Mouse (Mus musculus) spleen, adult 18-20 months (tissue): ENCODE measurements at regions not wholly inside any gene's neighbourhood (a gene's known extent, or its start where the extent isn't known, plus 50 kb on each side); places are given as distances from the start of the nearest gene placed in this dataset.

Experiments used
- DNase-seq, 2 experiments: peaks; one replicate each; pipeline ENCODE4 v3.0.0; 2022; ENCODE audit warnings: mixed read lengths in 2 of 2

DNA sequence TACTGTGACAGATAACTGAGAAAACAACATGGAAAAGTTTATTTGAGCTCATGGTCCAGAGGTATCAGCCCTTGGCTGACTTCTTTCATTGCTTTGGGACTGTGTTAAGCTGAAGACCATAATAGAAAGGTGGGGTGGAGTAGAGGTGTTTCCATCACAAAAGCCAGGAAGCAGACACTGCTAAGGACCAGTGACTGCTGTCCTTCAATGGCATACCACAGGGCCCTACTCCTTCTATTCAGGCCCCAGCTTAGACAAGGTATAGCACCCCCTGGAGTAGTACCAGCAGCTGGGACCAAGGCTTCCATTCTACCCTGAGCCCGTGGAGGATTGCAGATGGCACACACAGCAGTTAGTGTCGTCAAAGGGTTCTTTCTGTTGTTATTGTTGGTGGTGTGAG lies 151.4 kb upstream of the Grik3 start:
- no peak for DNase-seq

DNA sequence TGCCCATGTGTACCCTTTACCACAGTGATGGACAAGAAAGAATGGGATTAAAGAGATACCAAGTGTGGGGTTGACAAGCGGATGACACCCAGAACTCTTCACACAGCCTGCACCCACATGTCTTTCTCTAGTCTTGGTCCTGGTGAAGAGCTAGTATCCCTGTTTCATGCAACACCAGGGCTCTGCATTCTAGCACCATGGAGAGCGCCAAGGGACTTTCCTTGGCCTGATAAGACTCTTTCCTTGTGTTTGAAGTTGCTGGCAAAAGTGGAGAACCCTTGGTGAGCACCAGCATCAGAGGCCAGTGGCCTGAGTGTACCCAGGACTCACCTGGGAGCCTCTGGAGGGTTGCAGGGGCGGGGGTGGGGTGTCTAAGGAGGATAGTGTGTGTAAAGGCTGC lies 161.7 kb upstream of the Grik3 start:
- DNase-seq: no peak

DNA sequence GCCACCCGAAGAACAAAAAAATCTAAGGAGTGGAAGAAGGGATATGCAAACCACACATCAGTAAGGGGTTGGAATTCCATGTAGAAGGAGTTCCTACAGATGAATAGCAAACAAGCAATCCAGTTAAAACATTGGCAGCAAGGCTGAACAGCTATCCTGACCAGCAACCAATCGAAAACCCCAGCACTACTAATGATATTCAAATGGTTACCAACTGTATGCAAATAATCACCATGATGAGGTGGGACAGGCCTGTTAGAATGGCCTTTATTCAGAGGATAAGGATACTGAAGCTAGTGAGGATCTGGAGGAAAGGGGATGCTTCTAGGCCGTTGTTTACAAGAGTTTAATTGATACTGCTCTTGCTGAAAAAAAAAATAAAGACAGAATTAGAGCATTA lies 166.0 kb upstream of the Grik3 start:
- no peak for DNase-seq

DNA sequence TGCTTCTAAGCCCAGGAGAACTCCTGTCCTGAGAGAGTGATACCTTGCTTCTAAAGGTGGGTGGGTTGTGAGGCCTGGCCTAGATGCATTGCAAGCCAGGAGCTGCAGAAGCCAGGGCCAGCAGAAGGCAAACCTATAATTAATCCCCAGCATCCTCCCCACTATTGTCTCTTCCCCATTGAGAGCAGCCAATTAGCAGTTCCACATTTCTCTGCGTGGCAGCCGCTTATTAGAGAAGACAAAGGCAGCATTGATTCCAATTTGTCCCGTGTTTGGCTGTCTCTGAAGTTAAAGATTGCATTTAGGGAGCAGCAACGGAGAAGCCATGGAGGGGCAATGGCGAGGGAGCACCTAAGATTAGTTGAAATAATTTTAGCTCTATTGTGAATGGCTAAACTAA lies 171.2 kb upstream of the Grik3 start:
- no peak for DNase-seq

DNA sequence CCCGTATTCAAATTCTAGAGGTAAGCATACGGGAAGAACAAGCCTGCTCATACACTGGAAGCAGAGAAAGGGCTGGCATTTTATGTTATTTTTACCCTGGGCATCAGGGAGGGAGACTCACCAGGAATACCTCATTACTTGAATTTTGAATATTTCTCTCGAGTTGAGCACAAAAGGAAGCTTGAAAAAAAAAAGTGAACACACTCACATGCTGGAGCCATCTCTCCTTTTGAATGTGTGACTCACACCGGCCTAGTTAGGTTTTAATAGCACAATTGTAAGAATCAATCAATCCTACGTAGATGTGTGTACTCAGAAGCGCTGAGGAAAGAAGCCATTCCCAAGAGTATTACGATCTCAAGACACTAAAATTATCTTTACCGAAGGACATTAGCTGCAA lies 172.2 kb upstream of the Grik3 start:
- no peak for DNase-seq

DNA sequence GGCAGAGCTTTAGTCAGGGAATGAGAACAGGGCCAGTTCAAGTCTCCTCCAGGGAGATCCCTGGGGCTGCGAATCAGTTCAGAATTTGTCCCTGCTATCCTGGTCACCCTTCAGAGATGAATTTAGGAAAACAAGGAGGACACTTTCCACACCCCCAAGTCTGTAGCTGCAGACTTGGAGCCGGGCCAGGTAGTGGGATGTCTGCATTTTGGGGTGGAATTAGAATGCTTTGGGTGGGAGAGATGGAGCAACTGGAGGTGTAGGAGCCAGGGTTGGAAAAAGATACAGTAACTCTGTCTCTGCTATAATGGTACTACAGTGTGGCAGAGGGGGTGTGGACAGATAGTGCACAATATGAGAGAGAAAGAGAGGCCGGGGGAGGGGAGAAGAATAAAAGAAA lies 173.6 kb upstream of the Grik3 start:
- no peak for DNase-seq

DNA sequence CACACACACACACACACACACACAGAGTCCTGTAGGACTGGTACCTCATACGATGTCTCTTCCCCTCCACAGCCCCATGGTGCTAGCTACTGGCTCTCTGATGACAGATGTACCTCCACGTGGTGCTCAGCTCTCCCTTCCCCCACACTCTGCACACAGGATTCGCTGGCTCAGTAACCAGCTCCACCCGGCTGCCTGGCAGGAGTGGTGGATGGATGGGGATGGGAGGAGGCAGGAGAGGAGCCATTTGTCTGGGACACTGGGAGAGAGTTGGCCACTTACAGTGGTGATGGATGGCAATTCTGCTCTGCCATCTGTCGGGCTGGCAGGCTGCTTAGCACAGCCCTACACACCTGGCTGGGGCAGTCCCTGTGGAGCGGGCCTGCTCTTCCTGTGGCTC lies 174.7 kb upstream of the Grik3 start:
- no peak for DNase-seq

DNA sequence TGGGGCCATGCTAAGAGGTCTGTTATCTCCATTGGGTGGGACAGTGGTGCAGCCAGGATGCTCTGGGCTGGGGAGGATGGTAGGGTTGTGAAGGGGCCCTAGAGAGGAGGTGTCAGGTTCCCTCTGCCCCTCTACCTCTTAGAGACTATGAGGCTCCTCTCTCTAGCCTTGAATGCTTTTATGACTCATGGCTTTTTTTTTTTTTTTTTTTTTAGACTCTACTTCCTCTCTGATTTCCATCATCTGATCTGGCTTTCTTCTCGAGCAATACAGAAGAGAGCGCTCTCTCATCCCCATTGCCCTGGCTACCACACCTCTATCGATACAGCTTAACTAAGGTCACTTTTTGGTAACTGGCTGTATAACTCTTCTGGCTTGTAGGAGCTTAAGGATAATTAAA lies 176.6 kb upstream of the Grik3 start:
- no peak for DNase-seq

DNA sequence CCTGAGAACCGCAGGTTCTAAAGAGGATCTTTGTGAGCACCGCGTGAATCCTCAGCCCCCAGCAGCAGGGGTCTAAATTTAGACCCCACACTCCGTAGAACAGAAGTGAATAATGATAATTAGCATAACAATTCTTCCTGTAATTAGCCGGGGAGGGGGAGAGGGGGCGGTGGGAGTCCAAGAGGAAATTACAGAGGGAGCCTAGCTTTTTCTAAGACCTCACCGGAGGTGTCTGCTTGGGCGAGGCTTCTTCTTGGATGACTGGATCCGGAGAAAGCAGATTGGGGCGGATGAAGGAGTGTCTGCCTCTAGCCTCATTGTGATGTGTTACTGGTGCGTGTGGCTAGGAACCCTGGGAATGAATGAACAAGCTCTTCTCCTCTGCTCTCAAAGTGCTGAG lies 177.2 kb upstream of the Grik3 start:
- no peak for DNase-seq

DNA sequence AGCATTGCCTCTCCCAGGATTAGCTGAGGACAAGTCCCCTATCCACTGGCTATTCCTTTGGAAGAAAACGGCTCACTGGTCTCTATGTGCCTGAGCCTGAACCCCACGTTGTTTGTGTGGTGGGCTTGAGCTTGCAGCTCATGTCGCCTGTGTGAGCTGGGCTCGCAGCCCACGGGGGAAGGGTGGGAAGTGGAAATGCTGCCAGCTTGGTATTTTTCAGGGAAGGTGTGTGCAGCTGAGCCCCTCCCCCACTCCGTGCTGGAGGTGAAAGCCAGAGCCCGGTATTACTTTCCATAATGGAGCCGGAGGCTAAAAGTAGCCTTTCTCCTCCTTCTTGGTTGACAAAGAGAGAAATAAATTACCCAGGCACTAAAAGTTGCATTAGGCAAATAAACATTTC lies 180.5 kb upstream of the Zc3h12a start:
- DNase-seq: no peak

DNA sequence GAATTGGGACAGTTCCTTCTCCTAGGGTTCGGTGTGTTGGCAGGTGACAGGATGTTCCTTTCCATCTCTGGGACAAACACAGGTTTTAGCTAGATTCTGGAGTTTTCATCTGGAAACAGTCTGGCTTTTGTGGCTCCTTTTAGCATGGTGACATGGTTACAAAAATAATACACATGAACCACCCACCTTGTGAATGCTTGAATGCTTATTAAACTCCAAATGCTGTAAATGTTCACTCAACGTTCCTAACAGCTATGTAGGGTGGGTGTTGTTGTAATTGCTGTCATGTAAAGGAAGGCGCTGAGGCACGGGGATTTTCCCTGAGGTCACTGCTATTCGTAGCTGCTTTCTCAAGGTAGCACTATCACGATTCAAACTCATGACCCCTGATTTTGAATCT lies 178.1 kb upstream of the Zc3h12a start:
- DNase-seq: no peak

DNA sequence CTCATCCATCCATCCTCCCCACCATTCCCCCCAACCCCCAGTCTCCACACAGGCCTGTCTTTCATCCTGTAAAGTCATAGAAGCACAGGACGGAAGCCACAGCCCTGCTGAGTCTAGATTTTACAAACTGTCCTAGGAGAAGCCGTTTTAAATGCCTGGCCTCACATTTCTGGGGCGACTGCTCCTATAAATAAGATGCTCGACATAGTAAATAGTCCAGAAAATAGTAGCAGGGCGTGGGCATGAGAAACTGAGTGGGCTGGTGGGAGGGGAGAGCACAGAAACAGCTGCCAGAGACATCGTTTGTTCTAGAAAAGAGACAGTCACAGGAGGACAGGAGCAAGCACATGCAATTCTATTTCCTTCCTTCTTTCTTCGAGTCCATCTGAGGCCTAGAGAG lies 175.0 kb upstream of the Zc3h12a start:
- DNase-seq: no peak

DNA sequence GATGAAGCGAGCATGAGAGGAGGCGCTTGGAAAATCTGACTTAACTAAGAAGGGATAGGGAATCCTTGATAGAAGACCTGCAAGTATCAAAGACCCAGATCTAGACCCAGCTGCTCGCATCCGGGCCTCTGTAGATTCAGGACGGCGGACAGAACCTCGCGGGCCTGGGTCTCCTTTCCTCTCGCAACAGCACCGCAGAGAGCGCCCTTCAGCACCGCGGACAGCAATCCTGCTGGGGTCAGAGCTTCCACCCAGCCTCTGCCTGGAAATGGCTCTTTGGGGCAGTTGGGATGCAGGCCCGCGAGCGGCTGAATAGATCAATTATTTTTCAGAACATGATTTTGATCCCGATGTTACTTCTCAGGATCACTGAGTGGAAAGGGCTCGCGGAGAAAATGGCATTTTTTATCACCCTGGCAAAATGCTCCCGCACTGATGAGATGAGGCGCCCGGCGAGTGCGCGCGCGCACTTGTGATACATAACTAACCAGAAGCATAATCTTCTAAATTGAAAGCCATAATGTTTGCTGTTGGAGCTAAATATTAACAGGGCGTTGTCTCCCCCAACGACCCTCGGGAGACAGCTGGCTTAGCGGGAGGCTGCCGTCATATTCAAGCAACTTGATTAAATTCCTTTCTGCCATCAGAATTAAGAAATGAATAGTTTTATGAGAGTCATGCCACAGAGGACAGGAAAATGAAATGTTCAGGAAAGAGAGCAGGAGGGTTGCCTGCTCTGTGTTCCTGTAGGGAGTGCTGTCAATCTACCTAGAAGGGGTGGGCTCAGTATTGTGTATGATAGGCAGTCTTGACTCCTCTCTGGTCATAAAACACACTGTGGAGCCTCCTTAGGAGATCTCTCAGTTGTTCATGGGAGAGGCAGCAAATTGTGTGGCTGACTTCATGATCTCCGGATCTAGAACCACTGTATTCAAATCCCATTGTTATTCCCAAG lies 173.1 kb upstream of the Zc3h12a start:
- DNase-seq: peak in 1 of 2 experiments; percentile 7

DNA sequence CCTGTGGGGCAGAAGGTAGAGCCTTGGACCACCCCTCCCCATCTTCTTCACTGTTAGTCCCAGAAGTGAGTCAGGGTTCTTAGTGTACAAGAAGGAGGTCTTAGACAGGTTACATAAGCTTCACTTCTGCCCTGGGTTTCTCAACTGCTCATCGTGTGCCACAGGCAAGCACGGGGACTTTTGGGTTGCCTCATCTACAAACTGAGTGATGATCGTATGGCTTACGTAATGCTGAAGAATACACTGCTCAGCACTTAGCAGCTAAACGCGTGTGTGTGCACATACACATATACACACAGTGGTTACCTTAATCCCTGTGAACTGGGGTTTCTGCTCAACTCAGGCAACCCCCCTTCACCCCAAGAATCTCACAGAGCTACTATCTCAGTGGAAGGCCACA lies 163.1 kb upstream of the Zc3h12a start:
- no peak for DNase-seq

DNA sequence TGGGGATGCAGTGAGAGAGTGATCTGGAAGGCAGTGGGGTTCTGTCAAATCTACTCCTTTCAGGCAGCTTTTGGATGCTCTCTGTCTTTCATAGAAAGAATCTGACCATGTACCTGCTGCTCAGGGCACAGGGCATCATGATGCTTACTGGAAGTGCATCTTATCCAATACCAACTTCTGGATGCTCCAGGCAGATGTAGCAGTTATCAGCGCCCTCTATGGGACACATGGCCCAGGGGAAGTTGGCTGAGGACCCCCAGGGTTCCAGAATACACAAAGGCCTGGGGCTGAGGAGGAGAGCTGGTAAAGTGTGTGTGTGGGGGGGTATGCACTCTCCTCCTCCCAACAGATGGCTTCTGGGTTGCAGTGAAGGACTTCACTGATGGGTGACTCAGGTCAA lies 162.1 kb upstream of the Zc3h12a start:
- DNase-seq: no peak

DNA sequence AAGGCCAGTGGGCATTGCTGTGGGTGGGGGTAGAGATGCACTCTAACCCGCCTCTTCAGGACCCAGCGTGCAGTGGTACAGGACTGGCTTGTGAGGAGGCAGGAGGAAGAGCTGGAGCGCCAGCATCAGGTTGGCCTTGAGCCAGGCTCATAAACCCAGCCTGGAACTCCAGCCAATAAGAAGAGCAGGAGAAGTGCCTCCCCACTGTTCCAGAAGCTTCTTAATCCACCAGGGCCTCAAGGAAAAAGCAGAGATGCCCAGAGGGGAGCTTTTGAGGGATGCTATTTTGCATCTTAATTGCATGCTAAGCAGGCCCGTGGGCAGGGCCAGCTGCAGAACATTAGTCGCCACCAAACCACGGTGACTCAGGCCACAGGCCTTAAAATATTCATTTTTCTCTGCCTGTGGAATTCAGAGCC lies 161.4 kb upstream of the Zc3h12a start:
- no peak for DNase-seq

DNA sequence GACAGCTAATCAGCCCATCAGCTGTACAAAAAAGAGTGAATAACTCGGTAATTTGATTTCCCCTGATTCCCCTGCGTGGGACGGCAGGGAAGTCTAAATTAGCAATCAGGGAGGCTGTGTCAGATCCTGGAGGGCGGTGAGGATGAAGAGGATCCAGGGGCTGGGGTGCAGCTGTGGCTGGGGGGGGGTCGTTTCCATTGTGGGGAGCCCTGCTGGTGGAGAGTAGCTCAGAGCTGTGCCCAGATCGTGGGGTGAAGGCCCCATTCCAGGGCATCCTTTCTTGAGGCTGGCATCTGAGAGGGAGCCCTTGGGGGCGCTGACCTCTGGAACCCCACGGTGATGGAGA lies 155.3 kb upstream of the Zc3h12a start:
- DNase-seq: no peak

DNA sequence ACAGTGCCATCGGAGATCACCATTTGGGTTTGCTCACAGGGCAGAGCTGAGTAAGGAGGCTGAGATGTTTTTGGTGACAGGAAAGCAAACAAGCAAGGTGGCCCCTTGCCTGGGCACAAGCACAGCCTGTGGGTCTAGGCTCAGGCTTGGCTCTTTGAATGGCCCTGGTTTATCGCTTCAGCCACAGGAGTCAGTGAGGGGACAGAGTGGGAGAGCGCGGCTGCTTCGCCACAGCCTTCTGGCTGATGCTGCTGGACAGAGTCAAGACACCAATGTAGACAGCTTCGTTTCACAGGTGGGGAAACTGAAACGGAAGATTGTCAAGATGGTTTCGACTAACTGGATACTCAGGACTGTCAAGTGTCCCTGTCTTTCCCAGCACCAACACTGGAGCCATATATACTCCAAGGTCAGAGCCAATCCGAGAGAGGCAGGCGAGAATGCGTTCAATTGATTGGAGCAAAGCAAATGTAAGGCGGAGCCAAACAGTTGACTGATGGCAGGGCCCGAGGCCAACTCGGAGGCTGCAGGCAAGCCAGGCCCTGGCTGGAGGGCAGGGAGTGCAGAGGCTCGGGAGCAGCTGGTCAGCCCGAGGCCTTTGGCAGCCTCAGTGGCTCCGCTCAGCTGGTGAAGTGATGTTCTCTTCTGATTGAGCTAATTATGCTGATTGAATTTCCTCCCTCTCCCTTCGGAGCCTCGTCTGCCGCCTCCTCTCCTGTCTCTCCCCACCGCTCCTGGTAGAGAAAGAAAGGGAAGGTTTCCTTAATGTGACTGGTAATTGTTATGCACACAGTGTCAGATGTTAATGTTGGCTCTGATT lies 154.7 kb upstream of the Zc3h12a start:
- DNase-seq: no peak

DNA sequence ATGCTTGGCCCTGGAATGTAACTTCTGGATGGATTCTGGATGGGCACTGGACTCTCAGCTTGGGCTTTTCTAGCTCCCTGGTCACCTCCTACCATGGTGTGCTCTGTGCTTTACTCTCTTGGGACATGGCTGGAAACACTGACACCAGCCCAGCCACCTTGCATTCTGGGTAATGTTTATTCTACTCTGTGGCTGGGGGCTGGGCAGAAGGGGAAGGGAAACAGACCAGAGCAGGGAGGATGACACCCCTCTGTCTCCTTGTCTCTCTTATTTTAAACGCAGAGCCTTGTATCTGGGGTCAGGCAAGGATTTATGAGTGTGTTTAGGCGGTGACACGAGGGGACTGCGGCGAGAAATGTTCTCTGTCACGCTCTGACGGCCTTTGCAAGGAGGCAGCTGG lies 151.5 kb upstream of the Zc3h12a start:
- DNase-seq: no peak

DNA sequence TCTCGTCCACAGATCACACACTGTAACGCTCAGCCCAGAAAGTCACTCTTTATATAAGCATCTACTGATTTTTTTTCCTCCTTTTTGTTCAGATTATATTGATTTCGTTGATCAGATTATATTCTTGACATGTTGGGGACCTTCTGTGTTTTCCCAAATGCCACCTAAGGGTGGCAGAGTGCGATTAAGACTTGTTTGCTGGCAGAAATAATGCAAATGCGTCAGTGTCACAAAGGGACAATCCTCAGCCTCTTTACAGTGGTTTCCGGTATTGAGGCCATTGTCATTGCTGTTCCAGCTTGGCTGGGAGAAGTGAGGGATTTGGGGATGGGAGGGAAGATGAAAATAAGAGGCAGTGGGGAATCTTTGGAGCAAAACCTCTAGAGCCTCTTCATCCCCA lies 149.2 kb upstream of the Zc3h12a start:
- no peak for DNase-seq

DNA sequence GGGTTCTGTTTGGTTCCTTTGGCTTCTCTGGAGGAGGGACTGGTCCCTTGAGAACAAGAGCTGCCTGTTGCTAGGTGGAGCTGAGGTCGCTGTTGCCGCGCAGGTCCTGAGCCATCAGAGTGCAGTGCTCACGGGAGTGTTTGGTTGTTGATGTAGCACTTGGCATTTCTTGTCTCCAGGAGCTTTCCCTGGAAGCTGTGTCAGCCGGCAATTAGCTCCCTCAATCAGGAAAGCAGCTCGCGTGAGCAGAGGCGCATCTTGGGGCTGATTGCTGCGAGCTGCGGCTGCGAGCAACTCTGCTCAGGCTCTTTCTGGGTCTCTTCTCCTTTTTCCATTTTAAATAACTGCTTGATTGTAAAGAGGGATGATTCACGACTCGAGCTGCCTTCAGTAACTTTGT lies 147.6 kb upstream of the Zc3h12a start:
- no peak for DNase-seq

DNA sequence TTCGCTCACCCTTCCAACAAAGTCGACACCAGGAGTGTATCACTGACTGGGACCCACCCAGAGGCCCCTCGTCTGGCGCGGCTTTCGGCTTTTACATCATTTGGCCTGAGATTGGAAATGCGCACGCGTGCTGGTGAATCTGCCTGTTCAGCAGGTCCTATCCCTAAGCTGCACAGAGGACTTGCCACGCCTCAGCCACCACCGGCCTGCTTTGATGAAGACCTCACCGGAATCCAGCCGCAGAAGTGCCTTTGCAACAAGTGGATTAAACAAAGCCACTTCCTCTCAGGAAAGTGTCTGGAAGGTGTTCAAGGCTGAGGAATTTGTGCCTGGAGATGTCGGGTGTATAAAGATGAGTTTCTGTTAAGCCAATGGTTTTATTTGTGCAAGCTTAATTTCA lies 143.3 kb upstream of the Zc3h12a start:
- DNase-seq: no peak

DNA sequence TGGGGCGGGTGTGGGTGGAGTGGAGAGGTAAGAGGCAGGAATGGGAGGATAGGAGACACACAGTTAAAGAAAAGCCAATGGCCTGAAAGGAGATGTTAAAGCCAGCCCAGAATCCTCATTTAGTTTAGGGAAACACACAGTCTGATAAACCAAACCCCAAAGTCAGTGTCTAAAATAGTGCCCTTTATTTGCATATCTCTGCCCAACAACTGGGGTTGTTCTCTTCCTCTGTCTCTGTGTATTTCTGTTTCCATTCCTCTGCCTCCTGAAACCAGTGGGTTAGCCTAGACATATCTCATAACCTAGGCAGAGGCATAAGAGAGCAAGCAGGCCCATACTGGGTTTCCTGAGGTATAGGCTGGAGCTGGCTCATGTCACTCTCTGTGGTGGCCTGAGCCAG lies 138.6 kb upstream of the Zc3h12a start:
- DNase-seq: no peak

DNA sequence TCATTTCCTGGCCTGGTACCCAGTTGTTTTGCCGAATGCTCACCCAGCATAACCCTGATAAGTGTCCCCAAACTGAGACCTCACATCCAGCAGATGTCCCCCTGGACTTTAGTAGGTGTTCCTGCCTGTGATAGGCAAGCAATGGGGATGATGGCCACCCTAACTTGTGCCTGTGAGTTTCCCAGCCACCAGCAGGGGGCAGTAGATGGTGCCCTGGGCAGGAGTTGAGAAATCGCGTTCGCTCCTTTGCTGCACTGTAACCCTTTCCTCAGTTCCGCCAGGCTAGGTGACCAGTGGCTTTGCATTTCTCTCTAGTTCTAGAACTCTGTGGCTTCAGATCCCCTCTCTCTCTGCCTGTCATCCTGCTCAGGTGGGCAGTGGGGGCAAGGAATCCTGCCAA lies 137.9 kb upstream of the Zc3h12a start:
- peak; percentile 7 to 56 for DNase-seq
